11 mouse cellular contexts compared by ENCODE assay signal in genomic region chr6:112781409-112782093, GRCm38 (mm10).
DNase-seq lines count a peak whose midpoint lies in the region; ATAC-seq and TF ChIP-seq lines count a peak whose summit lies in the region.
"Had no signal": no experiment of that assay in that cellular context is flagged by ENCODE, and none has a peak within 500 bp of the region (broad histone marks: within the 10 kb centered on the region; RNA-seq: fewer than 3 reads in every experiment).

No protein-coding gene starts in this region.

- peak; percentile 35 for DNase-seq in kidney, postnatal 0 days (ENCODE audit: low spot score)
- DNase-seq in CH12.LX (ENCODE audit: extremely low read depth) = peak; percentile 17
- peak; percentile 22 for DNase-seq in ES-E14 (ENCODE audit: low read depth, low spot score)
- peak; percentile 42 for DNase-seq in embryonic facial prominence, embryonic 11.5 days (ENCODE audit: low spot score)
- DNase-seq in urinary bladder, adult 18-20 months (ENCODE audit: low spot score in 2 of 2) = no peak
- DNase-seq in adipocyte (ENCODE audit: low spot score) = no peak
- DNase-seq: gastrocnemius, postnatal 36 days; layer of hippocampus, adult 9-11 months had no signal

- H3K27ac ChIP-seq in kidney, postnatal 0 days = no peak overlapping the region
- H3K27ac ChIP-seq in kidney, embryonic 16.5 days (ENCODE audit: low read length) = no peak overlapping the region
- H3K27ac ChIP-seq in CH12.LX (ENCODE audit: insufficient read depth, low read depth) (no peak overlapping the region), ES-E14 (ENCODE audit: insufficient read depth, low read depth, low read length, poor library complexity, severe bottlenecking) (no peak overlapping the region)
- H3K27ac ChIP-seq in embryonic facial prominence, embryonic 11.5 days (replicated peaks; ENCODE audit: low read depth, low read length) = no peak overlapping the region
- H3K27ac ChIP-seq: midbrain, embryonic 12.5 days had no signal

- no peaks in the 10 kb centered on the region for H3K4me1 ChIP-seq in kidney, postnatal 0 days (replicated peaks; ENCODE audit: insufficient read depth, low read length)
- H3K4me1 ChIP-seq in kidney, embryonic 16.5 days (ENCODE audit: insufficient read depth, low read length) = no peaks in the 10 kb centered on the region; the same call in 1 of the 2 replicates
- H3K4me1 ChIP-seq in CH12.LX (ENCODE audit: control insufficient read depth in 1 of 2, insufficient read depth in 2 of 2) (no peaks in the 10 kb centered on the region), ES-E14 (ENCODE audit: control insufficient read depth in 2 of 2, insufficient read depth in 2 of 2, low read length in 2 of 2, poor library complexity in 1 of 2) (peaks cover 0 to 8% of the 10 kb centered on the region in 2 experiments; a peak in 1 of 4 replicates)
- no peaks in the 10 kb centered on the region for H3K4me1 ChIP-seq in embryonic facial prominence, embryonic 11.5 days (ENCODE audit: control insufficient read depth, insufficient read depth, low read length)
- H3K4me1 ChIP-seq: midbrain, embryonic 12.5 days had no signal

- TF ChIP-seq RAD21 in CH12.LX (IDR thresholded peaks at IDR 0.05; ENCODE audit: low read depth, low read length) = peak; percentile 65

- no peaks in the 10 kb centered on the region for H3K36me3 ChIP-seq in kidney, postnatal 0 days (ENCODE audit: insufficient read depth, low read length)
- H3K36me3 ChIP-seq in kidney, embryonic 16.5 days (ENCODE audit: insufficient read depth, low read length) = no peaks in the 10 kb centered on the region
- H3K36me3 ChIP-seq in CH12.LX (replicated peaks in 1 of 2; ENCODE audit: control insufficient read depth in 1 of 2, insufficient read depth in 1 of 2, low read length in 1 of 2) (peaks cover 0 to 12% of the 10 kb centered on the region in 2 experiments), ES-E14 (ENCODE audit: control insufficient read depth, insufficient read depth, low read length, poor library complexity, severe bottlenecking) (no peaks in the 10 kb centered on the region)
- H3K36me3 ChIP-seq in embryonic facial prominence, embryonic 11.5 days (replicated peaks; ENCODE audit: control insufficient read depth, insufficient read depth, low read depth, low read length) = no peaks in the 10 kb centered on the region

- no peaks in the 10 kb centered on the region for H3K79me2 ChIP-seq in CH12.LX (replicated peaks; ENCODE audit: control insufficient read depth, extremely low read depth, insufficient read depth, poor library complexity, severe bottlenecking)

- H3K9ac ChIP-seq in kidney, postnatal 0 days (ENCODE audit: low read depth, low read length) = no peak overlapping the region
- no peak overlapping the region for H3K9ac ChIP-seq in kidney, embryonic 16.5 days (replicated peaks; ENCODE audit: low read length)
- H3K9ac ChIP-seq in CH12.LX (ENCODE audit: insufficient read depth, low read depth) (no peak overlapping the region), ES-E14 (ENCODE audit: insufficient read depth, low read depth, low read length, poor library complexity, severe bottlenecking) (no peak overlapping the region)
- no peak overlapping the region for H3K9ac ChIP-seq in embryonic facial prominence, embryonic 11.5 days (replicated peaks; ENCODE audit: low read length)
- H3K9ac ChIP-seq: midbrain, embryonic 12.5 days had no signal

- peak; percentile 66 for TF ChIP-seq CTCF in kidney, postnatal 0 days (IDR thresholded peaks at IDR 0.05; ENCODE audit: low read depth)
- TF ChIP-seq CTCF in CH12.LX (conservative IDR thresholded peaks at IDR 0.05 in 1 of 2, IDR thresholded peaks at IDR 0.05 in 1 of 2; ENCODE audit: low read depth in 2 of 2, low read length in 2 of 2) = peak in 1 of 2 experiments; percentile 65; a peak in 2 of 4 replicates

- dilution Hi-C loops in CH12.LX (cut with MboI; ENCODE audit: extremely low pct_ligation_motif_present, extremely low pct_unique_long_range_greater_than_20kb, low sequenced_read_pairs) = no loop called here

- in situ Hi-C loops in CH12.LX (cut with MboI; ENCODE audit: low pct_ligation_motif_present, low pct_unique_long_range_greater_than_20kb, low sequenced_read_pairs) = no loop called here
- in situ Hi-C loops in ES-E14 (cut with MboI; ENCODE audit: low sequenced_read_pairs in 2 of 2, unreplicated experiment in 2 of 2) = loop anchor here in 1 of 2 experiments (5.0 kb wide), 1 partner anchor 64 kb away; no protein-coding TSS in a partner anchor

- no peak overlapping the region for H3K4me2 ChIP-seq in kidney, postnatal 0 days (ENCODE audit: low read length)
- no peak overlapping the region for H3K4me2 ChIP-seq in kidney, embryonic 16.5 days (replicated peaks; ENCODE audit: low read depth, low read length)
- H3K4me2 ChIP-seq in CH12.LX (ENCODE audit: insufficient read depth, low read depth, poor library complexity, severe bottlenecking) = no peak overlapping the region
- H3K4me2 ChIP-seq in embryonic facial prominence, embryonic 11.5 days (ENCODE audit: low read depth, low read length) = no peak overlapping the region
- H3K4me2 ChIP-seq: midbrain, embryonic 12.5 days had no signal

- no peak overlapping the region for H3K4me3 ChIP-seq in kidney, postnatal 0 days (replicated peaks; ENCODE audit: low read depth, low read length)
- no peak overlapping the region for H3K4me3 ChIP-seq in kidney, embryonic 16.5 days (ENCODE audit: low read length)
- no peak overlapping the region for H3K4me3 ChIP-seq in CH12.LX (replicated peaks in 1 of 3; ENCODE audit: low read depth in 2 of 3, low read length in 2 of 3, poor library complexity in 1 of 3)
- H3K4me3 ChIP-seq in ES-E14 (ENCODE audit: insufficient read depth in 1 of 2, low read depth in 1 of 2, low read length in 2 of 2, poor library complexity in 1 of 2, severe bottlenecking in 1 of 2) = no peak overlapping the region
- H3K4me3 ChIP-seq in embryonic facial prominence, embryonic 11.5 days (ENCODE audit: low read depth, low read length) = no peak overlapping the region
- H3K4me3 ChIP-seq: midbrain, embryonic 12.5 days had no signal

- no peaks in the 10 kb centered on the region for H3K9me3 ChIP-seq in kidney, postnatal 0 days (replicated peaks; ENCODE audit: low read length)
- H3K9me3 ChIP-seq in kidney, embryonic 16.5 days (ENCODE audit: low read length) = no peaks in the 10 kb centered on the region
- H3K9me3 ChIP-seq in CH12.LX (replicated peaks; ENCODE audit: low read length) = no peaks in the 10 kb centered on the region
- no peaks in the 10 kb centered on the region for H3K9me3 ChIP-seq in ES-E14 (ENCODE audit: control insufficient read depth, insufficient read depth, low read depth, low read length)
- no peaks in the 10 kb centered on the region for H3K9me3 ChIP-seq in embryonic facial prominence, embryonic 11.5 days (replicated peaks; ENCODE audit: control insufficient read depth, low read length)
- H3K9me3 ChIP-seq: midbrain, embryonic 12.5 days had no signal

- WGBS in kidney, postnatal 0 days = 78% methylated on average over 10 of the region's 10 CpGs
- WGBS in kidney, embryonic 16.5 days = 78% methylated on average over 10 of the region's 10 CpGs
- 80% methylated on average over 10 of the region's 10 CpGs for WGBS in embryonic facial prominence, embryonic 11.5 days

- no peak for ATAC-seq in kidney, postnatal 0 days (replicated peaks; ENCODE audit: low FRiP score, low read depth)
- no peak for ATAC-seq in kidney, embryonic 16.5 days (ENCODE audit: low FRiP score, low TSS enrichment)
- no peak for ATAC-seq in embryonic facial prominence, embryonic 11.5 days (replicated peaks; ENCODE audit: insufficient number of reproducible peaks, low FRiP score, low TSS enrichment, low read depth)
- no peak for ATAC-seq in inflammation-experienced regulatory T-cells, adult 6 months

- no peak for TF ChIP-seq EP300 in CH12.LX (IDR thresholded peaks at IDR 0.05; ENCODE audit: low read length)

- no peaks in the 10 kb centered on the region for H3K27me3 ChIP-seq in kidney, postnatal 0 days (ENCODE audit: insufficient read depth, low read length)
- H3K27me3 ChIP-seq in kidney, embryonic 16.5 days (ENCODE audit: insufficient read depth, low read length) = no peaks in the 10 kb centered on the region
- no peaks in the 10 kb centered on the region for H3K27me3 ChIP-seq in CH12.LX (replicated peaks)
- H3K27me3 ChIP-seq in embryonic facial prominence, embryonic 11.5 days (ENCODE audit: control insufficient read depth, insufficient read depth, low read length) = no peaks in the 10 kb centered on the region
- H3K27me3 ChIP-seq: midbrain, embryonic 12.5 days had no signal

- TF ChIP-seq POLR2A in CH12.LX (IDR thresholded peaks at IDR 0.05; ENCODE audit: low read depth, low read length) = no peak

TF ChIP-seq in CH12.LX, 34 proteins besides CTCF, POLR2A, EP300 and RAD21:
- TF ChIP-seq UBTF (IDR thresholded peaks at IDR 0.05; ENCODE audit: low read depth, low read length) (no peak), SMC3 (IDR thresholded peaks at IDR 0.05; ENCODE audit: low read depth, low read length) (peak; percentile 61)

TF ChIP-seq in ES-E14, 5 proteins besides CTCF, POLR2A, EP300 and RAD21:
- TF ChIP-seq MAFK (IDR thresholded peaks at IDR 0.05; ENCODE audit: insufficient read depth, low read depth, low read length) (no peak), HCFC1 (IDR thresholded peaks at IDR 0.05; ENCODE audit: borderline replicate concordance, insufficient read depth, low read length) (no peak), CHD2 (IDR thresholded peaks at IDR 0.05; ENCODE audit: low read depth, low read length) (no peak), ZC3H11A (IDR thresholded peaks at IDR 0.05; ENCODE audit: borderline replicate concordance, low read depth, low read length) (peak; percentile 86), ZNF384 (IDR thresholded peaks at IDR 0.05; ENCODE audit: low read depth, low read length) (no peak)

Comparison
In these comparisons a context has a peak if more than half of its experiments do, and no peak if none do; other contexts are left out.
1. DNase-seq: peak in kidney, postnatal 0 days (single experiment), CH12.LX (single experiment), ES-E14 (single experiment) and embryonic facial prominence, embryonic 11.5 days (single experiment); none in urinary bladder, adult 18-20 months (0 of 2) and adipocyte (single experiment).